In the genomic region with DNA sequence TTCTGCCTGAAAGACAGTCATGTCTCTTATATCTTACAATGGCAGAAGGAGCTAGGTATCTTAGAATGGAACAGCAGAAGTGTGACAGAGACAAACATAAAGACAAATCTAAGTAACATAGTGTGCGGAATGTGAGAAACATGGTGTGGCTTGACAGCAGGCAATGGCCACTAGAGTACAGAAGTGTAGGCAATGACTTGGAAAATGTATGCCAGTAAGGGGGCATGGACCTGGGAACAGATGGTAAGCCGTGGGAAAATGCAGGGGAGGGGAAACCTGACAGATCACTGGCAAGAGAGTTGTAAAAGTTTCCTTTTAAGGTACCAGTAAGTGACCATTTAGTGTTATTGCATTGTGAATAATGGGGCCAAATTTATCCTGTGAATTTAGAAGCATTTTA, we compare ENCODE assay signal across 12 mouse cellular contexts.
"Had no signal": no experiment of that assay in that cellular context is flagged by ENCODE, and none has a peak within 500 bp of the region (broad histone marks: within the 10 kb centered on the region; RNA-seq: fewer than 3 reads in every experiment).

No protein-coding gene starts in this region.

- ATAC-seq: intestine, embryonic 15.5 days; midbrain, embryonic 13.5 days had no signal

- H3K36me3 ChIP-seq: intestine, embryonic 15.5 days; kidney, embryonic 15.5 days; limb, embryonic 13.5 days; midbrain, embryonic 13.5 days had no signal

- H3K27me3 ChIP-seq: intestine, embryonic 15.5 days; kidney, embryonic 15.5 days; limb, embryonic 13.5 days; midbrain, embryonic 13.5 days had no signal

- DNase-seq: kidney, adult 2 months; kidney, postnatal 25 days; lung, adult 18-20 months; lung, postnatal 36 days; spleen, adult 18-20 months; thymus, adult 2 months; thymus, postnatal 25 days had no signal

- H3K27ac ChIP-seq: intestine, embryonic 15.5 days; kidney, embryonic 15.5 days; limb, embryonic 13.5 days; liver, embryonic 14.5 days; midbrain, embryonic 13.5 days had no signal

- H3K4me3 ChIP-seq: intestine, embryonic 15.5 days; kidney, embryonic 15.5 days; limb, embryonic 13.5 days; midbrain, embryonic 13.5 days had no signal

- H3K9me3 ChIP-seq: intestine, embryonic 15.5 days; kidney, embryonic 15.5 days; limb, embryonic 13.5 days; midbrain, embryonic 13.5 days had no signal

- H3K4me1 ChIP-seq: intestine, embryonic 15.5 days; kidney, embryonic 15.5 days; limb, embryonic 13.5 days; midbrain, embryonic 13.5 days had no signal

- H3K4me2 ChIP-seq: intestine, embryonic 15.5 days; kidney, embryonic 15.5 days; limb, embryonic 13.5 days; midbrain, embryonic 13.5 days had no signal

- H3K9ac ChIP-seq: intestine, embryonic 15.5 days; kidney, embryonic 15.5 days; limb, embryonic 13.5 days; liver, embryonic 14.5 days; midbrain, embryonic 13.5 days had no signal
